Mouse (Mus musculus): ENCODE measurements around the gene Mrpl43.

Gene Mrpl43

GRCm38 (mm10) chr19:45002301-45002700, 3.9 kb downstream of the Mrpl43 start:
- no peak for TF ChIP-seq GATA4 (IDR thresholded peaks at IDR 0.05; ENCODE audit: insufficient replicate concordance, low read length)

- TF ChIP-seq GATA4 (IDR thresholded peaks at IDR 0.05; ENCODE audit: insufficient replicate concordance, low read length): no peak
Measured at GRCm38 (mm10) chr19:44999647-45000046, 6.6 kb downstream of the Mrpl43 start.

DNA sequence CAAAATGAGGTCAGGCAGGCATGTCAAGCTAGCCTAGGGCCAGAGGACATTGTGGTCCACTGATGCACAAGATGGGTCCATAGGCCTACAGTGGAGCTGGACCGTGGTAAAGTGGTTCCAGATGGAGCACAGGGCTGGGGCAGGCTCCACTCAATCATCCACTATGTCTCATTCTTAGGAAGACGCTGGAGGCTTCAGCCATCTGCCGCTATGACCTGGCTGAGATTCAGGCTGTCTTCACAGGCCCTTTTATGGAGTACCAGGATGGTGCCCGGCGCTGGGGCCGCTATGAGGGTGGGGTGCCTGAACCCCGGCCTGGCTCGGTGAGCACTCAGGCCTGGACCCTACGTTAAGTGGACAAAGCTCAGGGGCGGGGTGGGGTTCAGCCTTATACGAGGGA, 8.5 kb downstream of the Mrpl43 start:
- no peak for TF ChIP-seq GATA4 (IDR thresholded peaks at IDR 0.05; ENCODE audit: insufficient replicate concordance, low read length)

DNA sequence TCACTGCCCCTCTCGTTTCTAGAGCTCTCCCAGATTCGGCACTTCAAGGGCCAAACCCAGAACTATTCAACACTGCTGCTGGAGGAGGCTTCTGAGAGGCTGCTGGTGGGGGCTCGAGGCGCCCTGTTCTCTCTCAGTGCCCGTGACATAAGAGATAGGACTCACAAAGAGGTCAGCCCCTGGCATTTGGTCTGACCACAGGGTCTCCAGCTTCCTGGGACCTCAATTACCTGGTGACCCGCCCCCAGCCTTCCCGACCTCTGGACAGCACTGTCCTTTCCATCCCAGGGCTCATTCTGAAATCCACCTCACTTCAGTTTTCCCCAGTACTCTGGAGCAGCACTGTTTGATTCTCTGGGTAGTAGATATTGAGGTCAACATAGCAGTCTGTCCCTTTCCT, 13.5 kb downstream of the Mrpl43 start:
- no peak for TF ChIP-seq GATA4 (IDR thresholded peaks at IDR 0.05; ENCODE audit: insufficient replicate concordance, low read length)

DNA sequence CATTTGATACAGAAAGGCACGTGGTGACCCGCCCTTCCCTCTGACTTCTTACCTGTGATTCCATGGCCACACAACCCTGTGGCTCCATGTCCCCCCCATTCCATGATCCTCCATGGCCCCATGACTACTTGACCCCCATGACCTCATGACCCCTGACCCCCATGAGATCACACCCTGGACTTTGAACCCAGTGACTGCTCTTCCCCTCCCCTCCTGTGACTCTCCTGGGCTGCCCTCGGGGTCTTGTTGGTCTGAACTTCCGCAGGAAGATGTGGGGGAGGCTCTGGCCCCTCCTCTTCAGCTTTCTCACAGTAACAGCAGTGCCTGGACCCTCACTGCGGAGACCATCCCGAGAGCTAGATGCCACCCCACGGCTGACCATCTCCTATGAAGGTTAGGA, 14.0 kb downstream of the Mrpl43 start:
- TF ChIP-seq GATA4 (IDR thresholded peaks at IDR 0.05; ENCODE audit: insufficient replicate concordance, low read length): no peak

DNA sequence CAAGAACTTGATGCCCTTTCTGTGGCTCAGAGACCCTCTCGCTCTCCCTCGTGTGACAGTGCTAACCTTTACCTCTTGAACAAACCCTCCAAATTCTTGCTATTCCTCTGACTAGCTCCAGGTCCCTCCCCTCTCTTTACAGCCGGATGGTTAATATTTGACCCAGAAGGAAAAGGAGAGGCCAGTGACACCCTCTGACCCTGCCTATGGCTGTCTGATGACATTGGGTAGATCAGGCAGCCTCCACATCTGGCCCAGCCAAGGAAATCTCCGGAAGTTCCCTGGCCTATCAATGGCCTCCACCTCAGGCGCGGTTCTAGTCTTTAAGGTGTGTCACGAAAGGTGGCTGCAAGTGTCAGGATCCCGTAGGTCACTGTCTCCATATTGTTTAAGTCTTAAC, 15.2 kb downstream of the Mrpl43 start:
- no peak for TF ChIP-seq GATA4 (IDR thresholded peaks at IDR 0.05; ENCODE audit: insufficient replicate concordance, low read length)

GRCm38 (mm10) chr19:44989567-44990495, 16.4 kb downstream of the Mrpl43 start:
- TF ChIP-seq GATA4 (IDR thresholded peaks at IDR 0.05; ENCODE audit: insufficient replicate concordance, low read length): no peak

DNA sequence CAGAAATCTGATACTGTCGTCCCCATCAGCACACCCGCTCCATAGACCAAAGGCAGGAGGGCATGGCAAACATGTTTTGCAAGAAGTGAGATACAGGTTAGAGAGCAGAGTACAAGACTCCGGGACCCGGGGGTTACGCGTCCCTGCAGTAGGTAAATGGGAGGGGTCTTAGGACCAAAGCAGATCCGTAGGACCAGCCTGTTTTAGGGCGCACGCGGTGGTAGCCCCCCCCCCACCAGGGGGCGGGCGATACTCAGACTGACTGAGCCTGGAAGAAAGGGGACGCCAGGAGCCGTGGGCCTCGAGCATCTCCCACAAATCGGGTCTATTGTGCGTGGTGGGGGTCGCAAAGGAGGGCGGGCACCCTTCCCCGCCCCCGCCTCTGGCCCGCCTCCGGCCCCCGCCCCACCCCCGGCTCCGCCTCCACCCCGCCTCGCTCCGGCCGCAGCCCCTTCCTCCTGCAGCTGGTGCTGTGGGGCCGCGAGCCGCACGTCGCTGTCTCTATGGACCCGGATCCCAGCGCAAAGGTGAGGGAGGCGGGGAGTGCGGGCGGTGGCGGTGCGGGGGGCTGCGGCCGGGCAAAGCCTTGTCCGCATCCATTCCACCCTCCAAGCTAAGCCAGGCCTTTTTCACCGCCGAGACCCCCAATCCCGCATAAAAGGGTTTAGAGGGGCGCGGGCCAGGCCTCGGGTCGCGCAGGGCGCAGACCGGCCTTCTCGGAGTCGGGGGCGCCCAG, 17.2 kb downstream of the Mrpl43 start, which contains the start of gene Sema4g:
Sema4g (plus strand) TSS at position 271 of the 736 bp plus-strand sequence.
- peak; percentile 43; the same call in 1 of the 2 replicates for TF ChIP-seq GATA4 (IDR thresholded peaks at IDR 0.05; ENCODE audit: insufficient replicate concordance, low read length)

GRCm38 (mm10) chr19:44988321-44988720, 17.9 kb downstream of the Mrpl43 start:
- no peak for TF ChIP-seq GATA4 (IDR thresholded peaks at IDR 0.05; ENCODE audit: insufficient replicate concordance, low read length)

GRCm38 (mm10) chr19:44987851-44988250, 18.4 kb downstream of the Mrpl43 start:
- no peak for TF ChIP-seq GATA4 (IDR thresholded peaks at IDR 0.05; ENCODE audit: insufficient replicate concordance, low read length)

DNA sequence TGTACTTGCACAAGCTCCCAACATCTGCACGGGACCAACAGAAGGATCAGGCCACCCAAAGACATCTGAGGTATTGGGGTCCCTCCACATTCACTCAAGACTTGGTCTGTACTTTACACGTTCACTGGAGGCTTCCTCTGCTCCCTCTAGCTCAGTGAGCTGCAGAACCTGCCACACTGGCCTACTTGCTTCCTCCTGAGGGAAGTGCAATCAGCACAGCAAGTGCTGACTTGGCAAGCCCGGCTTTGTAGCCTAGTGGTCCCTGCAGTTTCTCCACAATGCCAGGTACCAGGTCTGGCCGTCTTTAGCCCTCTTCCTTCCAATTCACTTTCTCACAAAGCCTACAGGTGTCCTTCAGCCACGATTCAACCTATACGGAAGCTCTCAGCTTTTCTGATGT, 19.2 kb downstream of the Mrpl43 start:
- TF ChIP-seq GATA4 (IDR thresholded peaks at IDR 0.05; ENCODE audit: insufficient replicate concordance, low read length): no peak

- no peak for TF ChIP-seq GATA4 (IDR thresholded peaks at IDR 0.05; ENCODE audit: insufficient replicate concordance, low read length)
Measured at GRCm38 (mm10) chr19:44985159-44985988, 20.9 kb downstream of the Mrpl43 start.

DNA sequence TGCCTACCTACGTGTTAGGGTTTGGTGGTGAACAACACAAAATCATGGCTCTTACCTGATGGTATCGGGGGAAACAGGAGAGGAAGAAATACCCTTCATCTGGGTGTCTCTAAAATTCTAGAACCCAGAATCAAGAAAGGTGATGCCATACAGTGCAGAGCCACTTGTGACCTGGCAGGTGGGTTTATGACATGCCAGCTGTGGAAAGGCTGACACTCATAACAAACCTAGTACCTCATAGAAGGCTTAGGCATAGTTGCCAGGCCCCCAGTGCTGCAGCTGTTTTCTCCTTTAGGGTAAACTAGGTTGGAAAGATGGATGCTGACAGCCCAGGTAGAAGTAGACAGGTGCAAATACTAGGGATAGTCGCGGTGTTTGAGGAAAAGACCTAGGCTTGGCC, 21.8 kb downstream of the Mrpl43 start:
- TF ChIP-seq GATA4 (IDR thresholded peaks at IDR 0.05; ENCODE audit: insufficient replicate concordance, low read length): no peak

- TF ChIP-seq GATA4 (IDR thresholded peaks at IDR 0.05; ENCODE audit: insufficient replicate concordance, low read length): no peak
Measured at GRCm38 (mm10) chr19:44983366-44983765, 22.9 kb downstream of the Mrpl43 start.

DNA sequence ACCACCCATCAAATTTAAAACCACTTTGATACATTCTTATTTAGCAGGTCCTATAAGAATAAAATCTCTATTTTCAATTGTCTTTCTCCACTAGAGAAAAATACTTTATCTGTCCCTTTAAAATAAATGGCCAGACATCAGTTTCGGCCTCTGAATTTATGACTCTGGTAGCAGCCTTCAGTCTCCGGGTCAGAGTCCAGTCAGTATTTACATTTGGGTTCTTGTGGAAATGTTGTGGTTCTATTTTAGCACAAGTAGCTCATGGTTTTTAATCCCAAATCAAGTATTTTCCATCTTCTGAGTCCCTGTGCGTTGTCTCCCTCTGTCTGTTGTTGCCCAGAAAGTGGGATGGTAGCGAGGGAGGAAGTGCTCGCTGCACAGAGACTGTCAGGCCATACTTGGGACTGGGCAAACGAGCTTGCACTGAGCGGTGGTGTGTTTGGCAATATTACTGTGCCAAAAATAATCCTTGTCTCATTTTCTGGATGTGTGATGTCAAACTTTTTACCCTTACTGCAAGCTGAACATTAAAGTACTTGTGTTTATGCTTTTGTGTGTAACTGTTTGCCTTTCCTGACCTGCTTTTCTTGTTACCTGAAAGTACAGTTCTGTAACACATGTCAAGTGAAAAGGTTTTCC, 23.6 kb downstream of the Mrpl43 start:
- no peak for TF ChIP-seq GATA4 (IDR thresholded peaks at IDR 0.05; ENCODE audit: insufficient replicate concordance, low read length)
